Mouse (Mus musculus) embryonic facial prominence, embryonic 14.5 days (tissue): ENCODE results near the gene Zmynd10. TPM values are rescaled to one million over a fixed set of nuclear protein-coding genes. Genes with fewer than 3 reads are reported as not detected.
A peak's percentile ranks its signal among the peaks of the same experiment; 100 is the strongest.

Source experiments
- ATAC-seq: fragments of 200-750 bp; cut with Nextera tagmentation; 2 replicates; pipeline ENCODE4 v1.8.0; 2017; ENCODE audit warnings: low read depth, moderate number of reproducible peaks, moderate TSS enrichment
- DNase-seq: peaks from one replicate; pipeline ENCODE4 v3.0.0-alpha.2; 2015; ENCODE audit warnings: low spot score
- H3K27ac ChIP-seq: fragments of 300-500 bp; sonication (generic); replicated peaks from 2 replicates; pipeline ENCODE4 v1.5.1; 2014; ENCODE audit warnings: low read depth, mild to moderate bottlenecking, low read length, moderate library complexity
- H3K27me3 ChIP-seq: fragments of 300-500 bp; sonication (generic); replicated peaks from 2 replicates; pipeline ENCODE4 v1.6.1; 2014; ENCODE audit warnings: low read length; ENCODE audit not compliant: control insufficient read depth, insufficient read depth
- H3K36me3 ChIP-seq: fragments of 300-500 bp; sonication (generic); 2 replicates; pipeline ENCODE4 v1.6.1; 2014; ENCODE audit warnings: low read length, mixed read lengths; ENCODE audit not compliant: control insufficient read depth, insufficient read depth
- H3K4me1 ChIP-seq: fragments of 300-500 bp; sonication (generic); 2 replicates; pipeline ENCODE4 v1.6.1; 2014; ENCODE audit warnings: antibody characterized with exemption, low read length; ENCODE audit not compliant: control insufficient read depth, insufficient read depth
- H3K4me2 ChIP-seq: fragments of 300-500 bp; sonication (generic); 2 replicates; pipeline ENCODE4 v1.6.1; 2014; ENCODE audit warnings: low read depth, mild to moderate bottlenecking, low read length, moderate library complexity, mixed read lengths
- H3K4me3 ChIP-seq: fragments of 300-500 bp; sonication (generic); 2 replicates; pipeline ENCODE4 v1.5.1; 2014; ENCODE audit warnings: low read depth, mild to moderate bottlenecking, low read length
- H3K9ac ChIP-seq: fragments of 300-500 bp; sonication (generic); 2 replicates; pipeline ENCODE4 v1.6.1; 2014; ENCODE audit warnings: low read depth, mild to moderate bottlenecking, low read length, moderate library complexity, mixed read lengths
- H3K9me3 ChIP-seq: fragments of 300-500 bp; sonication (generic); 2 replicates; pipeline ENCODE4 v1.6.1; 2016; ENCODE audit warnings: low read length; ENCODE audit not compliant: control insufficient read depth
- WGBS: fragments of 180-500 bp; shearing (Covaris S2); extraction: QIAGEN DNeasy Blood & Tissue Kit; methylation state at CpG from one replicate; pipeline ENCODE4 v1.1.7; 2014; 5-methylcytosine and 5-hydroxymethylcytosine counted together
- polyA plus RNA-seq: library from polyadenylated mRNA; unstranded; fragments of >200 nt; fragmentation: Nextera tagmentation; extraction: Ambion mirVana; gene quantifications from 2 replicates; pipeline ENCODE4 v1.2.1, GENCODE M21; 2014

The Zmynd10 gene
- 2.8 and 8.2 TPM in 2 replicates for polyA plus RNA-seq

DNA sequence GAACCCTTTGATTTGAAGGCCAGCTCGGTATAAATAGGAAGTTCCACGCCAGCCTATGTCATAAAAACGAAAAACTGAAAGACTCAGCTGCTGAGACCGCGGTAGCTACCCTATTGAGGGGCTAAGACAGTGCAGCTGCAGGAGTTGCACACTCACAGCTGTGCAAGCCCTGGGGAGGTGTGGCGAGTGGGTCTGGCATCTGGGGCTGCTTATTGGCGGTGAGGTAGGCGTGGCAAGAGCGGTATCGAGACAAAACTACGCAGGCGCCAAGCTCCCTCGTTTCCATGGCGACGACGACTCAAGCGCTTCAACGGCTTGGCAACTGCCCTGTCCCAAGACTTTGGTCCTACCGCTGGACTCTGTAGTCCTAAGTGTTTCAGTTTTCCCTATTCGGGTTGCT, at the start of gene Zmynd10:
Zmynd10 (plus strand) TSS at position 273 of the 400 bp plus-strand sequence.
- peak within 1 kb of the TSS; percentile 7 for H3K4me3 ChIP-seq
- H3K36me3 ChIP-seq: peaks cover 16% of the 10 kb centered on the region
- peak within 1 kb of the TSS; percentile 38 for H3K9ac ChIP-seq
- 2% methylated on average over 20 of the region's 20 CpGs for WGBS
- DNase-seq (peak; percentile 96), ATAC-seq (peak; percentile 68)
- peak within 1 kb of the TSS; percentile 36; the same call in 1 of the 2 replicates for H3K27ac ChIP-seq
- H3K27me3 ChIP-seq: no peaks in the 10 kb centered on the region
- peak within 1 kb of the TSS; percentile 56 for H3K4me2 ChIP-seq
- H3K4me1 ChIP-seq: peaks cover 34% of the 10 kb centered on the region
- H3K9me3 ChIP-seq: no peaks in the 10 kb centered on the region

DNA sequence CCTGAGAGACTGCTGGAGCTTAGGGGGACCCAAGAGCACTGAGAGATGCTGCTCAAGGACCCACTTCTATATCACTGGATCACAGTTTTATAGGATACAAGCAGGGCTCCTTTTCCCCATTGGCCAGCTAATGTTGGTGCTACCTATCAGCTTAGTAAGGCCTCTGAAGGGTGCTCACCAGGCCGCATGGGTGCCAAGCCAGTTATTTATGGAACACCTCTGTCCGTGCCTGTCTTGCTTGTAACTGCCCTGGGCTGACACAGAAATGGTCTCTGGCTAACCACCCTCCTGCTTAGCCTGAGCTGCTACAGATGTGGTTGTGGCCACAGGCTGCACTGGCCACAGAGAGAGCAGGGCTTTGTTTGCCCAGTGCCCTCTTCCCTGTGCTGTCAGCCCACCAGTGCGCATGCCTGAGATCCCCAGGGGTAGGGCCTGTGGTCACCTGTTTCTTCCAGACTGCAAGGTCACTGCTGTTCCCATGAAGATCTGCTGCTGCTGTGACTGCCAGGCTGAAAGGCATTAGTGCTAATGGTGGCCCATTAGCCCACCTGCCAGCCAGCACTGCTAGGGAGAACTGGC, 46.3 kb upstream of the Zmynd10 start:
- Histone ChIP-seq H3K36me3 (no peaks in the 10 kb centered on the region), H3K4me1 (peaks cover 3% of the 10 kb centered on the region; the same call in 1 of the 2 replicates), H3K27ac (no peak overlapping the region), H3K9ac (no peak overlapping the region), H3K9me3 (no peaks in the 10 kb centered on the region), H3K4me3 (no peak overlapping the region), H3K4me2 (no peak overlapping the region), H3K27me3 (no peaks in the 10 kb centered on the region)
- WGBS: 82% methylated on average over 2 of the region's 3 CpGs
- ATAC-seq (no peak), DNase-seq (no peak)

DNA sequence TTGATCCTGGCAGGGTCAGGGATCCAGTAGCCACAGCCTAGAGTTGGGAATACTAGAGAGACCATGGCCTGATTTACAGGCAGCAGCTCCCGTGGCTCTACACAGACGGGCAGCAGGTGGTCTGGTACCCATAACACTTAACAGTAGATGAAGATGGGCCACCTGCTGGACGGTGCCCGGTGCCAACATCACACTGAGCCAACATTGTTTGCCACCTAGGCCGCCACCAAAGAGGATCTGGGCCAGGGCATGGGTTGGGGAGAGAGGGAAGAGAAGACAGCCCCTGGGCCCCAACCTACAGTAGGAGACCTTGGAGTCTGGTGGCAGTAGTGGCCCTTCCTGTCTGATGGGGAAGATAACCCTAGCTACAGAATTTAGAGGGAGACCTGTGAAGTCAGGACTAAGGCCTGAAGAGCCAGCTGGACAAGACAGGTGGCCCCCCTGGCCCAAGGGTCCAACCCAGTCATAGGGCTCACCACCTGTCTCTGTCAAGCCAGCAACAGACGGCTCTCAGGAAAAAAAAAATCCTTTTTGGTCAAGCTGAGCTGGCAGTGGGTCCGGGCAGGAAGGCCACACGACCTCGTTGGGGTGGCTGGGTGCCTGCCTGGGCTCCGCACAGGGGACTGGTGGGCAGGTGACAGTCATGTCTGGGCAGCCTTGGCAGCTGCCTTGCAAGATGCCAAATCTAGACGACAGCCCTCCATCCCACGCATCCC, 44.8 kb upstream of the Zmynd10 start:
- no peak overlapping the region for H3K27ac ChIP-seq
- peaks cover 3% of the 10 kb centered on the region; the same call in 1 of the 2 replicates for H3K4me1 ChIP-seq
- no peaks in the 10 kb centered on the region for H3K36me3 ChIP-seq

DNA sequence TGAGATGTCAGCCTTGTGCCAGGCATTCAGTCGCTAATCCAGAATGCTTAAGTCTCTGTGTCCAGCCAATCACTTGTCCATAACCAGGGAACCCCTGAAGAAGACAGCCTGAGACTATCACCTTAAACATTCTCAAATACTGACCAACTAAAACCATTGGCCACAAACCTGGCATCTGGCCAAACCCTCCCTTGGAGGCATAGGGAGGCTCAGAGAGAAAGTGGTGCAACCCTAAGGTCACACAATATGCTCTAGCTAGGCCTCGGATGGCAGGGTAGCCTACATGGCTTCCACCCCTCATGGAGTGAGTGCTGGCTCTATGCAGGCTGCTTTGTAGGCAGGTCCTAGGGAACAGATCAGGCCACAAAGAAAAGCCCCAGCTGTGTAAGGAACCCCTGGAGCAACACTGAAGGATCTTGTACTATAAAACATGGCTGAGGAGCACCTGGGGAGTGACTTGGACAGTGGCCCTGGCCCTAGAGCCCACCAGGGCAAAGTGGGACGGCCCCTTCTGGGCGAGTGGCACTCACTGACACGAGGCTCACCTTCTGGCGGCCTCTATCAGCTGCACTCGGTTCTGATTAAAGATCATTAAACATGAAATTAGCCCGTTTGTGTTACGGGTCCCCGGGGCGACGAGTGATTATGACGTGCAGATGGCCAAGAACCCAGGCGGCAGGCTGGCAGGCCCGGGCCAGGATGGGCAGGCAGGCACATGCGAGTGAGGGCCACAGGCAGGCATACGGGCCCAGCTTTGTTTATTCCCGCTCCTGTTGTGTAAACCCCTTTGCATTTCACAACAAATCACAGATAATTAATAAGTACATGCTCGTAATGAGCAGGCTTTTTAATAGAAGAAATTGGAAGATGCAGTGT, 42.2 kb upstream of the Zmynd10 start:
- H3K36me3 ChIP-seq: no peaks in the 10 kb centered on the region
- no peak overlapping the region for H3K9ac ChIP-seq
- no peak overlapping the region for H3K4me2 ChIP-seq
- DNase-seq (no peak), ATAC-seq (no peak)
- H3K9me3 ChIP-seq: no peaks in the 10 kb centered on the region
- H3K4me3 ChIP-seq: no peak overlapping the region
- H3K27ac ChIP-seq: no peak overlapping the region
- H3K27me3 ChIP-seq: no peaks in the 10 kb centered on the region
- H3K4me1 ChIP-seq: peaks cover 17% of the 10 kb centered on the region
- 66% methylated on average over 19 of the region's 19 CpGs for whole genome bisulfite sequencing

More for the DNA sequence above, 44.8 kb upstream of the Zmynd10 start:
- DNase-seq (no peak), ATAC-seq (no peak)
- whole genome bisulfite sequencing: 83% methylated on average over 12 of the region's 12 CpGs
- Histone ChIP-seq H3K4me3 (no peak overlapping the region), H3K4me2 (no peak overlapping the region), H3K27me3 (no peaks in the 10 kb centered on the region), H3K9ac (no peak overlapping the region), H3K9me3 (no peaks in the 10 kb centered on the region)

GRCm38 (mm10) chr9:107508266-107508665, 38.8 kb upstream of the Zmynd10 start:
- no peaks in the 10 kb centered on the region for H3K36me3 ChIP-seq
- H3K4me1 ChIP-seq: peaks cover 36% of the 10 kb centered on the region
- no peak overlapping the region for H3K27ac ChIP-seq
- no peak overlapping the region for H3K9ac ChIP-seq
- no peaks in the 10 kb centered on the region; the same call in 1 of the 2 replicates for H3K27me3 ChIP-seq
- 50% methylated on average over 10 of the region's 10 CpGs for WGBS
- H3K4me3 ChIP-seq: no peak overlapping the region
- ATAC-seq (0 out of 2 replicates have a peak, but pooled peaks have one; percentile 17), DNase-seq (peak; percentile 20)
- H3K9me3 ChIP-seq: no peaks in the 10 kb centered on the region
- no peak overlapping the region for H3K4me2 ChIP-seq

GRCm38 (mm10) chr9:107510384-107511100, 36.6 kb upstream of the Zmynd10 start:
- Histone ChIP-seq H3K4me1 (peaks cover 33% of the 10 kb centered on the region), H3K36me3 (no peaks in the 10 kb centered on the region), H3K9me3 (no peaks in the 10 kb centered on the region), H3K9ac (no peak overlapping the region), H3K27me3 (no peaks in the 10 kb centered on the region; the same call in 1 of the 2 replicates), H3K4me2 (no peak overlapping the region), H3K4me3 (no peak overlapping the region), H3K27ac (peak overlapping the region; percentile 39; the same call in 1 of the 2 replicates)
- 0 out of 2 replicates have a peak, but pooled peaks have one; percentile 3 for ATAC-seq
- DNase-seq: peak; percentile 57
- 61% methylated on average over 14 of the region's 14 CpGs for WGBS

- whole genome bisulfite sequencing: 42% methylated on average over 7 of the region's 8 CpGs
- Histone ChIP-seq H3K9me3 (no peaks in the 10 kb centered on the region), H3K27ac (no peak overlapping the region; the same call in 1 of the 2 replicates), H3K36me3 (no peaks in the 10 kb centered on the region), H3K27me3 (no peaks in the 10 kb centered on the region; the same call in 1 of the 2 replicates), H3K4me3 (no peak overlapping the region), H3K9ac (peak overlapping the region; percentile 14; the same call in 1 of the 2 replicates), H3K4me2 (no peak overlapping the region), H3K4me1 (peaks cover 33% of the 10 kb centered on the region)
- ATAC-seq: no peak; the same call in 1 of the 2 replicates
- DNase-seq: peak; percentile 45
Observed at GRCm38 (mm10) chr9:107511436-107511835, 35.7 kb upstream of the Zmynd10 start.

DNA sequence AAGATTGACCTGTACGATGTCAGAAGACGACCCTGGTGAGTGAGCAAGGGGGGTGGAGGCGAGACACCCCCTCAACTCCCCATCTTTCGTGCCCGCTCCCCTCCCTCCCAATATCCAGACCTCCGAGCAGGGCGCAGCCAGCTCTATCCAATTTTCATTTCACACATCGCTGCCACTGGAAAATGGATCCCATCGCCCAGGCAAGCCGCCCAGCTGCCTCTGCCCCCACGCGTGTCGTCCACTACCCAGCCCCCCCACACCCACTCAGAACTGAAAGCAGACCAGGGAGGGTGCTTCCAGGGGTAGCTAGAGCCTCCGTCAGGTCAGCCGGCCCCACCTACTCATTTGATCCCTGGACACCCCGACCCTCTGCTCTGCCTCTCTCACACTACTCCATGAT, 34.8 kb upstream of the Zmynd10 start:
- ATAC-seq: no peak
- no peak overlapping the region for H3K27ac ChIP-seq
- no peak overlapping the region for H3K9ac ChIP-seq
- 77% methylated on average over 16 of the region's 16 CpGs for WGBS
- no peaks in the 10 kb centered on the region; the same call in 1 of the 2 replicates for H3K27me3 ChIP-seq
- no peaks in the 10 kb centered on the region for H3K36me3 ChIP-seq
- no peak overlapping the region for H3K4me3 ChIP-seq
- H3K4me2 ChIP-seq: no peak overlapping the region
- H3K9me3 ChIP-seq: no peaks in the 10 kb centered on the region
- DNase-seq: no peak
- H3K4me1 ChIP-seq: peaks cover 33% of the 10 kb centered on the region
